Mouse (Mus musculus) brain, adult 2 months (tissue): ENCODE results near the gene Lmx1b.
A peak's percentile ranks its signal among the peaks of the same experiment; 100 is the strongest.

ENCODE experiments used
- DNase-seq: peaks from one replicate; pipeline ENCODE4 v3.0.0; 2011; ENCODE audit warnings: low read depth, low spot score

The Lmx1b gene

DNA sequence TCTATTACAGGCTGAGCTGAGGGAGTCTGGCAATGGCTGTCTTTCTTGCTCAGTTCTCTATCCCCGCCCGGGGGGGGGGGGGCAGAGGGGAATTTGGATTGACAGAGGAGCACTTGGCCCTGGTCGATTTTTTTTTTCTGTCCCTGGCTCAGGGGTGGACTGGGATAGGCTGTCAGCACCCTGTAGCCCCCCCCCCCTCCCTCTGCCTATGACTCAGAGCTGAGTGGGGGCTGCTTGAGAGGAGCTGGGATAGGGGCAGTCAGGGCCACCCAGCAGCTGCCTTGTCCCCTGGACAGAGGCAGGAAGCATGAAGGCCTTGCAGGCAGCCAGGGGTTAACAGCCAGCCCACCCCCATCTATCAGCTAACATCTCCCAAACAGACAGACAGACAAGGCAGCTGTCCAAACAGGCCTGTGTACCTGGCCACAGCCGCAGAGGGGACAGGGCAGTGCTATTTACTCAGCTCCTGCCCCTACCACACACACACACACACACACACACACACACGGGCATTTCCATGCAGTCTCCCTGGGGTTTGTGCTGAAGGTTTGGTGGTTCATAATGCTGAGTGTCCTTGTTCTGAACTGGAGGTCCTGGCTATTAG lies 57.8 kb downstream of the Lmx1b start:
- DNase-seq: no peak

DNA sequence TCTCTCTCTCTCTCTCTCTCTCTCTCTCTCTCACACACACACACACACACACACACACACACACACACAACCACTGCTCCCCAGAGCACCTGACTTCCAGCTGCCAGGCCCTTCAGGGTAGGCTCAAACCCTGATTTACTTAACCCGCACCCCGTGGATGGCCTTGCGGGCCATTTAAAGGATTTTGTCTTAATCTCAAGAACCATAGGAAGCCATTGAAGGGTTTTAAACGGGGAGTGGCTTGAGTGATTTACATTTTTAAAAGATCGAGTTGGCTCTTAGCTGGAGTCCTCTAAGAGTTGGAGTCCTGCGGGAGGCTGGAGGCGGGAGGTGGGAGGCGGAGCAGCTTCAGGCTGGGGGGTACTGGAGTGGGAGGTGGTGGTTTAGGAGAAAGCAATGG lies 58.4 kb downstream of the Lmx1b start:
- no peak for DNase-seq

DNA sequence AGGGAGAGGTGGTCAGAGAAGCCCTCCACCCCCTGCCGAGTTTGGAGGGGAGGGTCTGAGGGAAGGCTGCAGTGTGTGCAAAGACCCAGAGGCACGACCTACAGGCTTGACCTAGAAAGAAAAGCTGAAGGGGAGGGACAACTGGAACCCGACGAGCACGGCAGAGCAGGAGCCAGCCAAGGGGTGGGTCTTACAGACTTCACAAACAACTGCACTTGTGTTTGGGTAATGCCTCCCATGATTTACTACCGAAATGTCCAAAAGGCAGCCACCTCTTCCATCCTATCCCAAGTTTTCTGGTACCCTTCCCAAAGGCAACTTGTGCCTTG lies 58.9 kb downstream of the Lmx1b start:
- no peak for DNase-seq

DNA sequence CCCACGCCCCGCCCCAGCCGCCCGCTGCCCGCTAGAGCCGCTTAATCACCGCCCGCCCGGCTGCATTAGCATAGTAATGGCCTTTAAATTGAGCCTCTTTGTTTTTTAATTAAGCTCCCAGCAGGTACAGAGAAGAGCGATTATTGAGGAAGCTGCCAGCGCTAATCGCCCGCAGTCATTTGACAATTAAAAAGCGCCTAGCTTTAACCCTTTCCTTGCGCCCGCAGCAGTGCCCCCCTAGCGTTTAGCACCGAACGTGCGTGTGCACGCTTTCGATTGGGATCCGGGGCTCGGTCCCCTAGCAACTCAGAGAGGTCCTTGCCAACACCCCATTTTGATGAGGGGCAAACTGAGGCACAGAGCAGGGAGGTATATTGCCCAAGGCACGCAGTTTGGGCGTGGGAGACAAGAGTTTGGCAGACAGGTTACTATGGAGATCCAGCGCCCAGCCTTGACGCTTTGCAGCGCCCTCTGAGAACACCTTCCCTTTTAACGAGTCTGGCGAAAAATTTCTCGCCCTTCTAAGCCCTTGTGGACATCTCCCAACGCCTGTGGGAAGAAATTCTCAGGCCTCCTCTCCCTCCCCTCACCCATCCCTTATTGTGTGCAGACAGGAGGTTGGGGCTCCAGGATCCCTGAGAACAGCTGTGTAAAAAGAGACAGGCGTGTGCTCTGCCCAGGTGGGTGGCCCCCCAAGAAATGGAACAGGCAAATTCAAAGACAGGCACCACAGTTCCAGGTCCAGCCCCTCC lies 59.4 kb downstream of the Lmx1b start:
- DNase-seq: peak; percentile 61

DNA sequence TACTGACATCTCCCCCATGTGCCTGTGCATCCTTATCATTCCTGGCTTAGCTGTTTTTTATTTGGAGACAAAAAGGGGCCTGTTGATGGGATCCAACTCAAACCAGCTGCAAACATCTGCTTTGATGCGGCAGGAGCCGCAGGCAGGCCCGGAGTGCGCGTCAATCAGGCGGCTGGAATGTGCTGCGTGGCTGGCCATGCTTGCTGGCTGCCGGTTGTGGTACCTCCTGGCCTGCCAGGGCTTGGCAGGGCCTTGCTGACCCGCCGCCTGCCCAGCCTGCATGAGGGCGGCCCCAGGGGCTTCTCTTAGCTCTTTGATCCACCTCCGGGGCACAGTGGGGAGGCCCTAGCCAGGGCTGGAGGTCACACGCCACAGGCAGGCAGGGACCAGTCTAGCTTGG lies 64.9 kb downstream of the Lmx1b start:
- DNase-seq: no peak

DNA sequence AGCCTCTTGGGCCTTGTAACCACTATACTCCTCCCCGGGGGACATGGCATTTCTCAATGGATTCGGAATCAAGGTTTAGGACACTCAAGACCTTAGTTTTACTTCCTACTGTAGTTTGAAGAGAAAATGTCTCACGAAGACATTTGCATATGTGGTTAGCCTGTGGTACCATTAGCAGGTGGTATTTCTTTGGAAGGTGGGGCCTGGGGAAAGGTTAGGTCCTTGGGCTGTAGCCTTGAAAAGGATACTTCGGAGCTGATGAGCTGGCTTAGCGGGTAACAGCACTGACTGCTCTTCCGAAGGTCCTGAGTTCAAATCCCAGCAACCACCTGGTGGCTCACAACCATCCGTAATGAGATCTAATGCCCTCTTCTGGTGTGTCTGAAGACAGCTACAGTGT lies 67.2 kb downstream of the Lmx1b start:
- DNase-seq: no peak

DNA sequence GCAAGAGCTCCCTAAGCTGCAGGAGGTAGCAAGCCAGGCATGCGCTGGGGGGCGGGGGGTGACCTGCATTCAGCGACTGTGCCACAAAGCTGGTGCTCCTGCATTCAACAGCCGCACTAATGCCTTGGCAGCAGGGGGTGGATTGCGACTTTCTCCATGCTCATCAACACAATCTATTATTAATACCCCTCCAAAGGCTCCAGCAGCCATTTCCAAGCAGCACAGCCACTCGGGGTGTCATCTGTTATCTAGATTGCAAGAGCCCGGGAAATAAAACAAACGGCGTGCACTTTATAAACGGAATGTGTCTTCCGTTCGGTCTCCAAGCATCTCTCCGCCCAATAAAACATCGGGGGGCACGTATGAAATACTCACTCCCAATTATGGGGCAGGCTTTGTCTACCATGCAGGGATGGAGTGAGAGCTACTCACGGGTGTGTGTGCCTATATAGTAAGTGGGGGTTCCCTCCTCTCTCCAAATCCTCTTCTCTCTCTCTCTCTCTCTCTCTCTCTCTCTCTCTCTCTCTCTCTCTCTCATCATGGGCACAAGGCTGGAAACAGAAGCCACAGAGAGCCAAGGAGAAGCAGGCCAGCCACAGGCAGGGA lies 69.0 kb downstream of the Lmx1b start:
- peak; percentile 37 for DNase-seq

DNA sequence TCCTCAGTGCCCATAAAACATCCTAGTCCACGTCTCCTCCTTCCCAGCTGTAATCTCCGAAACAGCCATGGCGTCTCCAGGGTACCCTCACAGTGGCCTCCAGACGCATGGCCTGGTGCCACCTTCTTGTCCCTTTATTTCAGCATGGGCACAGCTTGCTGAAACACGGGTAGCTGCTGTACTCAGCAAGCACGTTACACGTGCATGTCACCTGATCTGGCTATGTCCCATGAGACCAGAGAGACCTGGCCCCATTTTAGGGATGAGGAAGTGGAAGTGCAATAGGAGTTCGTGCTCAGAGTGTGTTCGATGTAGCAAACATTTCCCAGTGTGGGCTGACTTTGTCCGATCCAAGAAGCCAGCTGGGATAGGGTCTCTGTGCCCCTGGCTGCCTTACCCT lies 70.6 kb downstream of the Lmx1b start:
- no peak for DNase-seq

DNA sequence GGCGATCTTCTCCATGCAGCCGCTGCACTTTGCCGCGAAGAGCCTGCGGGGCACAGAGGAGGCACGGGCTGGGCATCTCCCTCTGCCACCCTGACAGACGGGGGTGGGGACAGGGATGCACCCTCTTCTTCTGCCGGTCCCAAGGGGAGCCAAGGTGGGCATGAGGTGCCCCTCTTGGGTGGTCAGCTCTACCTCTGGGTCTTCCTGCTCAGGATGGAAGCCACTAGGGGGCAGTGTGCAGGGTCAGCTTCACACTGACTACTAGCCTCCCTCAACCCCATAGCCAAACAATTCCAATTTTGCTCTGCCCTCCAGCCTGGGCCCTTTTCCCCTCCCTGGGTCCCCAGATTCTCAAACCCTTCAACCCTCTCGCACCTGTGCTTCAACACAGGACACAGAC lies 71.1 kb downstream of the Lmx1b start:
- DNase-seq: peak; percentile 21

DNA sequence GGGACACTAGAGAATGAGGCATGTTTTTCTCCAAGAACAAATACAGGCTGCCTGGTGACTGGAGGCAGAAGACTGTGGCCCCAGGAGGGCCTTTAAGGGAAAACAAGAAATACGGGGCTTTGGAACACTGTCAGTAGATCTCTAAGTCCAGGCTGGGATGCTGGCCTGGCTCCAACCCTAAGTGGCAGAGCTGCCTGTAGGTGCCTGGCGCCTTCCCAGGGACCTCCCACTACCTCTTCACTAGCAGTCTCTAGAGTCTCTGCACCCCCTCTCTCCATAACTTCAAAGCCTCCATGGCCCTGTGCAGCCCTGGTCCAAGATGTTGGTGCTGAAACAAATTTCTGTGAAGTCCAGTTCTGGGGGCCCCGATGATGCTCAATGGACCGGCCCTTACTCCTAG lies 74.4 kb downstream of the Lmx1b start:
- peak; percentile 43 for DNase-seq

DNA sequence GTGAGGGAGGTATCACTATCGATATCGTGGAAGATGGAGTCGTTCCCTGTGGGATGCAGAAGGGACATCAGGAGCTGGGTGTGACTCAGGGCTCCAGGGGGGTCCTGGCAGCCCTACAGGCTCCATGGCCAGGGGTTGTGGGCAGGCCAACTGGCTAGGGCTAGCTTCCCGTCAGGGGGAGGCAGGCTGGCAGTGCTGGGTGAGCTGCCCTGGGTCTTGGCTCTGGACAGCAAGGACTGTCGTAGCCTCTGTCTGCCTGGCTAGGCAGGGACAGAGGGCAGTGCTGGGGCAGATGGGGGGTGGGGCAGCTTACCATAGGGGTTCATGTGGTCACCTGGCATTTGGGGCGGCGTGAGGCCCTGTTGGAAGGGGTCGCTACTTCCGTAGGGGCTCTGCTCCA lies 75.6 kb downstream of the Lmx1b start:
- no peak for DNase-seq

DNA sequence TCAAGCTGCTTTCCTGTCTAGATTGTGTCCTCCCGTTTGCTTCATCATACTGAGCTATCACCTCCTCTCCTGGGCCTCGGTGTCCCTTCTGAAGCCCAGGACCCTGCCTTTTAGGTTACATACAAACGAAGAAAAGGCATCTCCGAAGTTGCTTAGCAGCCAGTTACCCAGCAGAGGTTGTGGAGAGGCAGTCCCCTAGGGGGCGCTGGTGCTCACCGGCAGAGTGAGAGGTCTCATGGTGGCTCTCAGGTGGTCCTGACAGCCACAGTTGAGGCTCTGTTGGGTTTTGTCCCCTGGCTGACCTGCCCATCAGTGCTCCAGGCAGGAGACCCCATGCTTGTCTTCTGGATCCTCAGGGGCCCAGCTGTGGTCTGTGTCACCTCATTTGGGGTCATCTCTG lies 80.6 kb downstream of the Lmx1b start:
- DNase-seq: peak; percentile 61

DNA sequence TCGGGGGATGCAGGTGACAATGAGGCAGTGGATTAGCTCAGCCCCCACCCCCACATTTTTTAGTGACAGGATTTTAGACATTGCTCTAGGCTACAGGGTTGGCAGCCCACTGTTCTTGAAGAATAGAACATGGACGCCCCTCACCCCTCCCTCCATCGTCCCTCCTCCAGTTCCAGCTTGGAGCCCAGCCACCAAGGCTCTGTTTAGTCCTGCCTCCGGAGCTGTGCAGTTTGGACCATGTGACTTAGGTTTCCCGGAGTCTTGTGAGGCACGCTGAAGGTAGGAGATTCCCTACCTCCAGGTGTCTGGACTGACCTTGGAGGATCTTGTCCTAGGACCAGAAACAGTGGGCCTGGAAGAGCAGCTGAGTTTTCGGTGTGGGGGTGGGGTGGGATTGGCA lies 81.0 kb downstream of the Lmx1b start:
- peak; percentile 49 for DNase-seq

DNA sequence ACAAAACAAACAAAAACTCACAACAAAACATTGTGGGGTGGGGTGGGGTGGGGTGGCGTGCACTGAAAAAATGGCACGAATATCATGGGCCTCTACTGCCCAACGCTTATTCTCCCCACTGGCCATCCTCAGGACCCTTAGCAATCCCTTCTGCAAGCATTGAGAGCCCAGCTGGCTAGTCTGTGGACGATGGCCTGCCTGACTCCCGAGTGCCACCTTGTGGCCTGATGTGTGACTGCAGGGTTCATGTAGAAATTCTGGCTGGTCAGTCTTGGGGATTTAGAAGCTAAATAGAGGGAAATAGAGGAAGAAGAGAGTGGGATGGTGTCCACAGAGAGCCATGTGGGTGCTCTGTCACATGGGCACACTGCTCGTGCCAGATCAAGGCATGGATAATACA lies 82.1 kb downstream of the Lmx1b start:
- peak; percentile 78 for DNase-seq

DNA sequence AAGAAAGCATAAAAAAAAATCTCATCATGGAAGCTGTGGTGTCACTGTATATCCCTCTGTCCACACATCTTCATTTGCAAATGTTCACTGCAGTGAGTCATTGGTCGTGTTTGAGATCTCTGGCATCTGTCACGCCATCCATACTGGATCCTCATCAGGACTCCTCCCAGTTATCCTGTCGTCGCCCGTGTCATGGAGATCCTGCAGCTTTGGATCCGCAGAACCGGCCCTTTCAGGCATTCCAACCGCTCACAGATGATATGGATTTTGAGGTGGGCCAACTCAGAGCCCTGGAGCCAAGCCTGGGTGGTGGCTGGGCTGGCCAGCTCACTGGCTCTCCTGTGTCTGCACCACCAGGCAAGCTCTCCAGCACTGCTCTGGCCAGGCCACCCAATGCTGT lies 84.7 kb downstream of the Lmx1b start:
- DNase-seq: peak; percentile 13

DNA sequence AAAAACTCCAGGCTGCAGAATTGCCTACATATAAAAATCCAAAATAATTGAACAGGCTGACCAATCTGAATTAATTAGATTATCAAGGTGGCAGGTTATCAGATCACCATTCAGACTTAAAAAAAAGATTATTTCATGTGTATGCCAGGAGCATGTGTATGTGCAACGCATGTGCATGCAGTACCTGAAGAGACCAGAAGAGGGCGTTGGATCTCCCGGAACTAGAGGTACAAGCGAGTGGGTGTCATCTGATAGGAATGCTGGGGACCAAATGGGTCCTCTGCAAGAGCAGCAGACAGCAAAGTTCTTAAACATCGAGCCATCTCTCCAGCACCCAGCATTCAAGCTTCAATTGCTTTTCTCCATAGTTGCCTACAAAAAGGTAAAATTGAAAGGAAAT lies 87.6 kb downstream of the Lmx1b start:
- no peak for DNase-seq

DNA sequence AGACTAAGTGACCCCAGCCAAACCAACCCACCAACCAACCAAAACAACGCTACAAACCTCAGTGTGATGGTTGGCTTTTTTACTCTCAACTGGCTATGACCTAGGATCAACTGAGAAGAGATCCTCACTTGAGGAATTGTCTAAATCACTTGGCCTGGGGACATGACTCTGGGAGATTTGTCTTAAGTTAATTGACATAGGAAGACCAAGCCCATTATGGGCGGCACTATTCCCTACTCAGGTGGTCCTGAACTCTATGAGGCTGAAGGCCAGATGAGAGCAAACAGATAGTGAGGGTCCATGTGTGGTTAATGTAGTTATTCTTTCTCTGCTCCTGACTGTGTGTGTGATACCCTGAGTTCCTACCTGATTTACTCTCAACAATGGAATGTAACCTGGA lies 92.7 kb downstream of the Lmx1b start:
- no peak for DNase-seq

DNA sequence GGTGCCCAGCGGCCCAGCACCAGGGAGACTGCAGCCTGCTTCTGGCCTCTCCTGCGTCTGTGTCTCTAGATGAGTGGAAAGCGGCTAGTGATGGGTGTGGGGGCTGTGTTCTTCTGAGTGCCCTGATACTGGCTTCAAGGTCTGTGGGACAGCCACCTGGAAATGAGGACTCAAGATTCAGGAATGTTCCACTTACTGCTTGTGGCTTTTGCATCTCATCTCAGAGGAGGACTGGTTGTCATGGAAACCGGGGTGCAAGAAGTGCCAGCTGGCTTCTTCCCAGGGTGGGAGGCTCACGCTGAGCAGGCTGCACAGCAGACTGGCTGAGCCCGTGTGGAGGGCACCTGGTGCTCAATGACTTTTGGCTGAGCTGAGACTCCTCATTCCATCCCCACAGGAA lies 93.4 kb downstream of the Lmx1b start:
- peak; percentile 99 for DNase-seq

DNA sequence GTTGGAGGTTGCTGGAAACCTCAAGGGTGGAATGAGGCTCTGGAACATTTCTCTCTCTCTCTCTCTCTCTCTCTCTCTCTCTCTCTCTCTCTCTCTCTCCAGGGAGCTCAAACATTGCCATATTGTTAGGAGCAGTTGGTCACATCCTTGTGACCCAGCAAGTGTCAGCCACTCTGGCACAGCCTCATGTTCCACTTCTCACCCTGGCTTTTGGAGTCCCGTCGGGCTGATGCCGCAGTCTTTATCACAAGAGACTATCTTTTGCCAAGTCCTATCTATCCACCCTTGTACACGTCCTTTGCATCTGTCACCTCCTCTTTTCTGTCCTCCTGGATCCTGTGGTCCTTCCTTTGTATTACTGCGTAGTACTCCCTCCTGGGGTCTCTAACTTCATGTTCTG lies 94.3 kb downstream of the Lmx1b start:
- DNase-seq: peak; percentile 65

DNA sequence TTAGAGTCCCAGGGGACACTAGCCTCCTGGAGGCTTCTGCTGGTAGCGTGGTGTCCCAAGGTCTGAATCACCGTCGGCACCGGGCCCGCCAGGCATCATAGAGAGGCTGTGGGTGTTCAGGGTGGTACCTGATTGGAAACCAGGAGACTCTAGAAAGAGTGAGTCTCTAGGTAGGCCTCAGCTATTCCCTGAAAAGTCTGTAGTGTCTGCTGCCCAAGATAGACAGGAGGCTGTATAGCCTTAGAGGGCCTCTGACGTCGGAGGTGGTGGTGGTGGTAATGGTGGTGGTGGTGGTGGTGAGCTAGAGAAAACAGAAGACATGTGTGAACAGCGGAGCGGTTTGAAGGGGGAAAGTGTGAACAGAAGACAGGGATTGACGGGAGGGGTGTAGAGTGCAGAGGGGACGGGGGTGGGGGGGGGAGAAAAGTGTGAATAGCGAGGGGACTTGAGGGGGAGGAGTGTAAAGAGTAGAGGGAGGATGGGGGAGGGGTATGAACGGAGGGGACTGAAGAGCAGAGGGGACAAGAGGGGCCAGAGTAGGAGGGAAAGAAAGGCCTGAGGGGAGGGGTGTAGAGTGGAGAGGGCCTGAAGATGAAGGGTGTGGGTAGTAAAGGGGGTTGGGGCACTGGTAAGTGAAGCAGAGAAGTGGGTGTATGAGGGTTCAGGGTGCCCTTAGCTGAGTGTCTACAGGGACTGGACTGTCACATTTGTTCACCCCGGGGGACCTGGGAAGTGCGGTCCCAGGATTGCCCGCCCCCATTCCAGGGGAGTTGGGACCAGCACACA lies 95.3 kb downstream of the Lmx1b start:
- DNase-seq: peak; percentile 55

DNA sequence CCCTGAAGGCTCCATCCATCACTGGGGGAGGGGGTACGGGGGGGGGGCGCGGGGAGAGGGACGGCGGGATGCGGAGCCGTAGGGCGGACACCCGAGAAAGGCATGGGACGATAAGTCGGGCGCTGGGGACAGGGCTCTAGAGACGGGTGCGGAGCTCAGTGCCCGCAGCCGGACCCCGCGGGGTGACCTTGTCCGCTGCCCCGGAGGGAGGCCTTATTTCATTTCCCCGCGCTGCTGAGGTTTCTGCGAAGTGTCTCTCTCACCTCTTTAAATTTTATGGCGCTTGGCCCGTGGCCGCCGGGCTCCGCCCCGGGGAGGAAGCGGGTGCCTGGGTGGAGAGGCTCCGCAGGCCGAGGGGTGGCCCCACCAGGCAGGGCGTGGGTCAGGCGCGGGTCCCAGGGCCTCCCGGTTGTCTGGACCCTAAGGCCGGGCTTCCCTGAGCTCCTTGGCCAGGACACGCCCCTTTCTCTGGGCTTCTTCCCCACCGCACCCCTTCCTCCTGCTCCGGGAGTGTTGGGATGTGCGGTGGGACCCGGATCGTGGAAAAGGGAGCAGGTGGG lies 96.0 kb downstream of the Lmx1b start:
- DNase-seq: peak; percentile 24
